Mouse (Mus musculus) kidney, adult 2 months (tissue): ENCODE data around the gene Mtif3.

Source experiments
- CTCF ChIP-seq: fragments of 200-500 bp; conservative IDR thresholded peaks from 2 replicates; pipeline ENCODE4 v1.5.1; 2011; ENCODE audit warnings: low read depth, mild to moderate bottlenecking, control low read depth, low read length, moderate library complexity, mixed read lengths; ENCODE audit not compliant: insufficient read depth, insufficient read length
- POLR2A ChIP-seq: fragments of 200-500 bp; IDR thresholded peaks from one replicate; pipeline ENCODE4 v1.6.1; 2011; ENCODE audit warnings: low read depth, low read length, control low read depth

GRCm38 (mm10) chr5:146946682-146947081 is 16.9 kb downstream of the Mtif3 start:
- TF ChIP-seq POLR2A (no peak), CTCF (no peak)
